In the genomic region with DNA sequence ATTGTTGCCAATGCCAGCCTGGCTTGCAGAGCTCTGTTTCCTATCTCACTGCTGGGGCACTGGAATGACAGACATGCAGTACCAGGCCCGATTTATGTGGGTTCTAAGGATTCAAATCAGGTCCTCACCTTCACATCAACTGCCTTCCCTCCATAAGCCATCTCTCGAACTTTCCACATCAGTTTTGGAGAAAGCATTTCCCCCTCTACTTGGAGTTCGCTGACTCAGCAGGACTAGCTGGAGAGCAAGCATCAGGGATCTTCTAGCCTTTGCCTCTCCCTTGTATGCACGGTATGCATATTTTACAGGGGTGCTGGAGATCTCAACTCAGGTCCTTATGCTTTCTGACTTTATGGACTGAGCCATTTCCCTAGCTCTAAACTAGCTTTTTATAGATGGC, we compare ENCODE assay signal across 16 mouse cellular contexts.
"Had no signal": no experiment of that assay in that cellular context is flagged by ENCODE, and none has a peak within 500 bp of the region (broad histone marks: within the 10 kb centered on the region; RNA-seq: fewer than 3 reads in every experiment).

No protein-coding gene starts in this region.

- H3K27me3 ChIP-seq: neural tube, embryonic 13.5 days; neural tube, embryonic 15.5 days; stomach, embryonic 15.5 days had no signal

- H3K27ac ChIP-seq: neural tube, embryonic 13.5 days; neural tube, embryonic 15.5 days; stomach, embryonic 15.5 days; stomach, postnatal 0 days had no signal

- H3K4me2 ChIP-seq: neural tube, embryonic 13.5 days; neural tube, embryonic 15.5 days; stomach, embryonic 15.5 days had no signal

- H3K9ac ChIP-seq: neural tube, embryonic 13.5 days; neural tube, embryonic 15.5 days; stomach, embryonic 15.5 days had no signal

- H3K4me3 ChIP-seq: neural tube, embryonic 13.5 days; neural tube, embryonic 15.5 days; stomach, embryonic 15.5 days had no signal

- H3K9me3 ChIP-seq: neural tube, embryonic 13.5 days; neural tube, embryonic 15.5 days; stomach, embryonic 15.5 days had no signal

- DNase-seq: retina, postnatal 1 day; right cerebral cortex, adult 18-20 months; right cerebral cortex, postnatal 14 days; right cerebral cortex, postnatal 25 days; right cerebral cortex, postnatal 4 days; spleen, adult 18-20 months; thymus, adult 18-20 months; thymus, adult 2 months; thymus, postnatal 14 days; thymus, postnatal 25 days; thymus, postnatal 36 days; thymus, postnatal 4 days had no signal

- H3K36me3 ChIP-seq: neural tube, embryonic 13.5 days; neural tube, embryonic 15.5 days; stomach, embryonic 15.5 days had no signal

- H3K4me1 ChIP-seq: neural tube, embryonic 13.5 days; neural tube, embryonic 15.5 days; stomach, embryonic 15.5 days had no signal
